Comparison of ENCODE assay signal across 28 mouse cellular contexts in the genomic region with DNA sequence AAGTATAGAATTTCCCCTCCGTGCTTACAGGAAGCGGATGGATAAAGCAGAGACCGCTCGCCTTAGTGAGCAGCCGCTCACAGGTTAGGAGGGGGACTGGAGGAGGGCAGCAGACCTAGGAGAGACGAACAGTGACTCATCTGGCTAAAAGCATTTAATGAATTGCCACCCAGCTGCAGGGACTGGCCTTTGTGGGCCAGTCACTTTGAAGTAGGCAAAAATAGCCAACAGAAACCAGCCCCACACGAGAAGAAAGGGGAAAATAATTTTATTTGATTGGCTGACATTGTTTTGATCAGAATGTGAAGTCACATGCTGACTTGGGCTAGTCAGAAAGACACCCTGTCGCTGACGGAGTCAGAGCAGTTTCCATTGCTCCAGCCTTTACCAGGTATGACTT. TPM values are rescaled to one million over a fixed set of nuclear protein-coding genes. Genes with fewer than 3 reads are reported as not detected.
A peak's percentile ranks its signal among the peaks of the same experiment; 100 is the strongest.
DNase-seq lines count a peak whose midpoint lies in the region; ATAC-seq lines count a peak whose summit lies in the region.
"Had no signal": no experiment of that assay in that cellular context is flagged by ENCODE, and none has a peak within 500 bp of the region (broad histone marks: within the 10 kb centered on the region; RNA-seq: fewer than 3 reads in every experiment).

No protein-coding gene starts in this region.

- peak; percentile 34 to 70 for DNase-seq in adrenal gland, adult (ENCODE audit: inconsistent age in 2 of 2, low spot score in 1 of 2)
- DNase-seq in adrenal gland, postnatal 4 days (ENCODE audit: low spot score in 2 of 2) = no peak
- no peak for DNase-seq in midbrain, embryonic 11.5 days (ENCODE audit: low spot score, missing footprints)
- DNase-seq in adrenal gland, postnatal 25 days = peak; percentile 5
- no peak for DNase-seq in lung, postnatal 36 days
- DNase-seq in cerebellum, adult 11-12 months = no peak
- no peak for DNase-seq in cerebellum, adult 8-10 months
- DNase-seq: cerebellum, adult 9-10 months; cerebellum, postnatal 36 days; gastrocnemius, adult 2 months; heart, adult 2 months; kidney, postnatal 4 days; layer of hippocampus, adult 9-11 months; liver; lung, adult 2 months; lung, postnatal 10 days; right cerebral cortex, postnatal 14 days; thymus, postnatal 4 days had no signal

- H3K4me1 ChIP-seq in midbrain, embryonic 16.5 days (ENCODE audit: control insufficient read depth, insufficient read depth, low read length) = no peaks in the 10 kb centered on the region
- 0 out of 2 replicates have a peak, but pooled peaks cover 4% of the 10 kb centered on the region for H3K4me1 ChIP-seq in midbrain, embryonic 11.5 days (ENCODE audit: control insufficient read depth, insufficient read depth, low read length)
- H3K4me1 ChIP-seq: neural tube, embryonic 13.5 days had no signal

- H3K27me3 ChIP-seq in midbrain, embryonic 16.5 days (ENCODE audit: control insufficient read depth, insufficient read depth, low read depth, low read length) = no peaks in the 10 kb centered on the region
- no peaks in the 10 kb centered on the region for H3K27me3 ChIP-seq in midbrain, embryonic 11.5 days (ENCODE audit: control insufficient read depth, insufficient read depth, low read length)
- H3K27me3 ChIP-seq: heart, embryonic 12.5 days; kidney, embryonic 15.5 days; neural tube, embryonic 13.5 days had no signal

- WGBS in midbrain, embryonic 16.5 days = 37% methylated on average over 9 of the region's 9 CpGs
- WGBS in midbrain, embryonic 11.5 days = 40% methylated on average over 9 of the region's 9 CpGs

- no peaks in the 10 kb centered on the region for H3K9me3 ChIP-seq in midbrain, embryonic 16.5 days (replicated peaks; ENCODE audit: control insufficient read depth, low read length, poor library complexity, severe bottlenecking)
- no peaks in the 10 kb centered on the region for H3K9me3 ChIP-seq in midbrain, embryonic 11.5 days (ENCODE audit: control insufficient read depth, low read length)
- H3K9me3 ChIP-seq: heart, embryonic 12.5 days; kidney, embryonic 15.5 days; neural tube, embryonic 13.5 days had no signal

- no peak overlapping the region for H3K4me3 ChIP-seq in midbrain, embryonic 16.5 days (ENCODE audit: low read depth, low read length)
- no peak overlapping the region for H3K4me3 ChIP-seq in midbrain, embryonic 11.5 days (ENCODE audit: low read depth, low read length)
- H3K4me3 ChIP-seq: gastrocnemius, adult 2 months; heart, adult 2 months; heart, embryonic 12.5 days; kidney, embryonic 15.5 days; neural tube, embryonic 13.5 days had no signal

- 0 out of 2 replicates have a peak, but pooled peaks have one; percentile 48 for ATAC-seq in midbrain, embryonic 16.5 days
- ATAC-seq in midbrain, embryonic 11.5 days (ENCODE audit: low FRiP score) = no peak
- ATAC-seq: activated CD4-positive, CD25-positive, alpha-beta regulatory T cell, adult 4 months; forebrain, embryonic 14.5 days; intestine, postnatal 0 days had no signal

- H3K4me2 ChIP-seq in midbrain, embryonic 16.5 days (ENCODE audit: low read length) = peak overlapping the region; percentile 3; the same call in 1 of the 2 replicates
- H3K4me2 ChIP-seq in midbrain, embryonic 11.5 days = no peak overlapping the region
- H3K4me2 ChIP-seq: heart, embryonic 12.5 days; hindbrain, embryonic 14.5 days; kidney, embryonic 15.5 days; neural tube, embryonic 13.5 days had no signal

- H3K36me3 ChIP-seq in midbrain, embryonic 16.5 days (ENCODE audit: control insufficient read depth, insufficient read depth, low read length) = no peaks in the 10 kb centered on the region
- H3K36me3 ChIP-seq in midbrain, embryonic 11.5 days (ENCODE audit: control insufficient read depth, insufficient read depth, low read length) = no peaks in the 10 kb centered on the region
- H3K36me3 ChIP-seq: heart, embryonic 12.5 days; kidney, embryonic 15.5 days; neural tube, embryonic 13.5 days had no signal

- H3K9ac ChIP-seq in midbrain, embryonic 16.5 days (ENCODE audit: low read depth, low read length) = no peak overlapping the region
- H3K9ac ChIP-seq in midbrain, embryonic 11.5 days (ENCODE audit: low read length) = no peak overlapping the region
- H3K9ac ChIP-seq: heart, embryonic 12.5 days; hindbrain, embryonic 14.5 days; kidney, embryonic 15.5 days; liver, embryonic 14.5 days; neural tube, embryonic 13.5 days had no signal

- no peak overlapping the region for H3K27ac ChIP-seq in midbrain, embryonic 16.5 days (ENCODE audit: low read length)
- no peak overlapping the region for H3K27ac ChIP-seq in midbrain, embryonic 11.5 days (ENCODE audit: low read depth, low read length)
- H3K27ac ChIP-seq: gastrocnemius, adult 2 months; heart, adult 2 months; hindbrain, embryonic 14.5 days; kidney, embryonic 15.5 days; liver, embryonic 14.5 days; neural tube, embryonic 13.5 days had no signal

RNA-seq across cellular contexts. Expression of a gene that starts 15.4 kb away (rescaled TPM):
- 1 to 10 TPM; 4.8 to 5.4 TPM for total RNA-seq in adrenal gland, postnatal 4 days (2021)
- polyA plus RNA-seq in midbrain, embryonic 16.5 days (2015; fragmentation: Nextera tagmentation; extraction: Ambion mirVana) = 2.5 and 4.6 TPM in 2 replicates
- polyA plus RNA-seq in midbrain, embryonic 11.5 days (2014; fragmentation: Nextera tagmentation; extraction: Ambion mirVana) = 0.15 and 0.28 TPM in 2 replicates
- total RNA-seq in adrenal gland, postnatal 25 days (2021) = 2.7 and 3.6 TPM in 2 replicates
- total RNA-seq: MEL had no signal

Comparison
In these comparisons a context has a peak if more than half of its experiments do, and no peak if none do; other contexts are left out.
1. DNase-seq: peak in adrenal gland, adult (2 of 2) and adrenal gland, postnatal 25 days (single experiment); none in adrenal gland, postnatal 4 days (0 of 2), midbrain, embryonic 11.5 days (single experiment), lung, postnatal 36 days (single experiment), cerebellum, adult 11-12 months (single experiment) and cerebellum, adult 8-10 months (single experiment).